Mouse (Mus musculus) left cerebral cortex, adult 9 months (tissue): Measurements from ENCODE around the gene Epha7.
A peak's percentile ranks its signal among the peaks of the same experiment; 100 is the strongest.

ENCODE experiments used
- DNase-seq, 2 experiments: peaks; one replicate each; pipeline ENCODE4 v3.0.0; 2022; ENCODE audit warnings: low spot score in 2 of 2

Epha7 gene

GRCm38 (mm10) chr4:28812691-28813289 is at the start of gene Epha7:
Gene Epha7 (plus strand): TSS chr4:28813131.
- DNase-seq, result peak; percentile 88 to 94

- no peak for DNase-seq
Measured at GRCm38 (mm10) chr4:28783961-28784360, 29.0 kb upstream of the Epha7 start.

- peak in 1 of 2 experiments; percentile 45 for DNase-seq
Measured at GRCm38 (mm10) chr4:28808800-28809199, 4.1 kb upstream of the Epha7 start.

- DNase-seq, result no peak
Measured at GRCm38 (mm10) chr4:28809703-28810102, 3.2 kb upstream of the Epha7 start.

- no peak for DNase-seq
Measured at GRCm38 (mm10) chr4:28813551-28814475, 882 bp downstream of the Epha7 start.

GRCm38 (mm10) chr4:28814476-28814815 is 1.5 kb downstream of the Epha7 start:
- no peak for DNase-seq

GRCm38 (mm10) chr4:28814816-28815620 is 2.1 kb downstream of the Epha7 start:
- DNase-seq, result peak in 1 of 2 experiments; percentile 47

- no peak for DNase-seq
Measured at GRCm38 (mm10) chr4:28815621-28815920, 2.6 kb downstream of the Epha7 start.

DNA sequence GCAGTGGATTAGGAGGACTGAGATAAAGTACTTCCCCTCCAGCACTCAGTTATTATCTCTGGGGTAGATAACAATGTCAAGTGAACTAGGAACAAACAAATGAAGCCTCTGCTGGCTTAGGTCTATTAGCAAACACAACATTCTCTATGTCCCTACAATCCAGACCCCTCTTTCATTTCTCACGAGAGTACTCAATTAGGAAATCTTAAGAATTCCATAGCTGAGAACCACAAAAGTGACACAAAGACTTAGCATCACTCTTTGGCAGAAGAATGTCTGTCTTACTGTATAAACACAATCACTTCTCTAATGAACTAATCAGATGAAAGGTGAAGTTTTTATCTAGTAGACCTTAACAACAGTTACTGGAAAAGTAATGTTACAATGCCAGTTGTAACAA is 10.7 kb downstream of the Epha7 start:
- DNase-seq, result no peak

DNA sequence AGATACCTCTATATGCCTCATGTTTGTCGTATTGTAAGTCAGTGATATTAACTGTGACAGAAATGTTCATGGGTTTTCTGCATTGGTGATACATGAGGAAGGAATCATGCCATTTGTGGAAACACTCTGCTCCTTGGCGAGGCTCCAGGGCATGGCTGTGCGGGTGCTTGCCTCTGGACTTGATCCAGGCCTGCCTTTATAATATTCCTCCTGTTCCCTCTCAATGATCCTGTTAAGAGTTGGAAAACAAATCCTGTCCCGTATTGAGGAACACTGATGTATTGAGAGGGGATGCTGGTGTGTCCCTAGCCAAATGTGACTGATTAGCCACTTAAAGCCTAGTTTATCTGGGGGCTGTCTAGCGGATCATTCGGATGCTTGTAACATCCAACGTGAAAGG is 11.7 kb downstream of the Epha7 start:
- DNase-seq, result no peak

DNA sequence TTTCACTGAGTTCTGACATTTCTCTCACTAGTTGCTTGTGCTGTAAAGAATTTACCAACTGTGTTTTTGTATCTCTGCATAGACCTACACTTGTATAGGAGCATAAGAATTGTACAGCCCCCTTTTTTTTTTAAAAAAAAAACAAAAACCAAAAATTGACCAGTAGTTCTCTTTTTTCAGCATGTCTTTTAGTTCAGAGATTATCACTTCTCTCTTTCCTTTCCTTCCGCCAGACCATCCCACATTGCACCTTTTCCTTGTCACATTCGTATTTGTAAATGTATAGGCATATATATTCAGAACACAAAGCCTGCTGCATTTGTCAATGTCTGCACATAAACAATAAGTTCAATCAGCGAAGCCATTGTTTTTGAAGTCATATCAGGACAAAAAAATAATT is 24.7 kb downstream of the Epha7 start:
- no peak for DNase-seq

GRCm38 (mm10) chr4:28846311-28846710 is 33.4 kb downstream of the Epha7 start:
- DNase-seq, result no peak

DNA sequence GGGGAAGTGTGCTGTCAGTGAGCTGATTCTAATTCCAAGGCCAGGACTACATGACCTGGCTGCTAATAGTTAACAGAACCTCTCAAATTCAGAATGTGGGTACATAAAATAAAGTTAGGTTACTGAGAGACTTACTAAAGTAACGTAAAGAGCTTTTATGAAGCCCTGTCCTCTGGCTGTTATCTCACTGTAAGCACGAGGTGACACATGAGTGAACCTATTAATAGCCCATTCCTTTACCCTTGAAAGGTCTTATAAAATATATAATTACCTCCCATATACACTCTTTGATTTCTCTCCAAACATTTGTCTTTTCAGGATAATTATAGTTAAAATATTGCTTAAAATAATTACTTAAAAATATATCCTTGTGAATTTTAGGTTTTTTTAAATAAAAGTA is 37.5 kb downstream of the Epha7 start:
- DNase-seq, result no peak

- DNase-seq, result no peak
Measured at GRCm38 (mm10) chr4:28862845-28863666, 50.1 kb downstream of the Epha7 start.

- DNase-seq, result no peak
Measured at GRCm38 (mm10) chr4:28866411-28866810, 53.5 kb downstream of the Epha7 start.

GRCm38 (mm10) chr4:28871615-28872014 is 58.7 kb downstream of the Epha7 start:
- no peak for DNase-seq

- no peak for DNase-seq
Measured at GRCm38 (mm10) chr4:28881271-28882044, 68.5 kb downstream of the Epha7 start.

- no peak for DNase-seq
Measured at GRCm38 (mm10) chr4:28889630-28890029, 76.7 kb downstream of the Epha7 start.

- DNase-seq, result no peak
Measured at GRCm38 (mm10) chr4:28890102-28890501, 77.2 kb downstream of the Epha7 start.

- peak; percentile 60 to 80 for DNase-seq
Measured at GRCm38 (mm10) chr4:28895480-28895879, 82.5 kb downstream of the Epha7 start.

DNA sequence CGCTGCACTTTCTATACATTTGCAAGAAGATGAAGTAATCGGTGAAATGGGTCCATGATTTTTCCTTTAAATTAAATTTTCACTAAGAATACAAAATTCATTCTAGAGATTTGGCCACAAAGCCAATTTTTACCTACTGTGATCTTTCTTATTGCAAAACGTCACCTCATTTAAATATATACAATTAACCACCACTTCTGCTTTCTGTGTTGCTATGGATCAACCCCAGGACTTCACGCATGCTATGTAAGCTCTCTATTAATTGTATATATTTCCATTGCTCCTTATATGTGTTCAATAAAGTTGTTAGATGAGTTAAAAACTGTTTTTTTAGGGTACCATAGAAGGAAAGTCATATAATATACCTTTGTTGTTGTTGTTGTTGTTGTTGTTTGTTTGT is 86.4 kb downstream of the Epha7 start:
- DNase-seq, result no peak
